Mouse (Mus musculus): ENCODE data around the gene Zbtb44.

The Zbtb44 gene

DNA sequence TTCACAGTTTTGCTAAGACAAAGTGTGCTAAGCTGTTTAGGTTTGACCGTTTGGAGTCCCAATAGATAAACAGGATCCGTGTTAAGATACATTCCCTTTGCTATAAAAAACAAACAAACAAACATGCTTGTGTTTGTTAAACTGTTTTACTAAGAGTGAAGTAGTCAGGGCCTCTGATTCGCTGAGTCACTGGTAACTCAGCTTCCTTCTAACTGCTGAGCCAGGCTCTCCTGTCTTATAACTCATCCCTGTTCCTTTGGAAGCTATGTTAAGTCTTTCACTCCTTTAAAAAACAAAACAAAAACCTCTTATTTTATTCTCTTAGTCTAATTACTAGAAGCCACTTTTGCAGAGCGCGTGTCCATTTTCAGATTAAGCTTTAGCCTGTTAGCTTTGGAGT lies 41.8 kb downstream of the Zbtb44 start:
- DNase-seq = no peak

- no peak for DNase-seq
These were observed 43.4 kb downstream of the Zbtb44 start for GRCm38 (mm10) chr9:31073797-31074196.

DNA sequence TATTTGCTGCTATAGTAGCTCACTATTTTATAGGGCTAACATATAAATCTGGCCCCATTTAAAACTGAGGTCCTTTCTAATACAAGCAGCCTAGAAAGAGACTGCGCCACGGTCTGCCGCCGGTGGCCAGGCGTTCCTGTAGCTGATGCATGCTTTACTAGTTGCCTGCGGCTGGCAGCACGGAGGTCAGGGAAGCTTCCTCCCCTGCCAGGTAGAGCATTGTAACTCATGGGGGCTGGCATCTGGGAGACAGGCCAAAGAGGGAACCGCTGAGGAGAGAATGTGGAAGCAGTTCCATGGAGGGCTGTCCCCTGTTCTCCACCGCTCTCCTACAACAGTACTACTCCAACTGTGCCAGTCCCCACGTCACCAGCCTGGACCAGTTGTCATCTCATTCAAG lies 44.4 kb downstream of the Zbtb44 start:
- no peak for DNase-seq

- no peak for DNase-seq
These were observed 50.3 kb downstream of the Zbtb44 start for GRCm38 (mm10) chr9:31080726-31081125.

DNA sequence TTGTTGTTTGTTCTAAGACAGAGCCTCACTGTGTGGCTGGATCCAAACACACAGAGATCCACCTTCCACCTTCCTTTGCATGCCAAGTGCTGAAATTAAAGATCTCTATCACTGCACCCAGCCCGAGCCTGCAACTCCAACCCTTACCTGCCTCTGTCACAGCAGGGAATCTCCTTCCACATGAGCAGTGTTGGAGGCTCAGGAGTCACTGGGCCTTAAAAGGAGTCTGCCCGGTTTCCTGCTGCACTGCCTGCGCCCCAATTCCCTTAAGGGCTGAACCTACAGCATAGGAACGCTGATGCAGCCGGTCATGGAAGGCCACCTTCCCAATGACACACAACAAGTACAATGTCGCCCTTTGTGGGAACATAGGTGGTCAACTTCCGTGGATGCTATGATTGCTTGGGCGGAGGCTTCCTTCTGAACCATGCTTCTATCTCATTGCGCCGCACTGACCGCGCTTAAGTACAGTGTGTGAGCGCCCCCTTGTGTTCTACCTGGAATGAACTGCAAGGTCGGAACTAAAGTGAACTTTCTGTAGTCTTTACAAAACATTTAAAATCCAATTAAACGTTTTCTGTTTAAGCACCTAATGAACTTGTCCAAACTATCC lies 51.7 kb downstream of the Zbtb44 start:
- DNase-seq = peak; percentile 78 to 83

DNA sequence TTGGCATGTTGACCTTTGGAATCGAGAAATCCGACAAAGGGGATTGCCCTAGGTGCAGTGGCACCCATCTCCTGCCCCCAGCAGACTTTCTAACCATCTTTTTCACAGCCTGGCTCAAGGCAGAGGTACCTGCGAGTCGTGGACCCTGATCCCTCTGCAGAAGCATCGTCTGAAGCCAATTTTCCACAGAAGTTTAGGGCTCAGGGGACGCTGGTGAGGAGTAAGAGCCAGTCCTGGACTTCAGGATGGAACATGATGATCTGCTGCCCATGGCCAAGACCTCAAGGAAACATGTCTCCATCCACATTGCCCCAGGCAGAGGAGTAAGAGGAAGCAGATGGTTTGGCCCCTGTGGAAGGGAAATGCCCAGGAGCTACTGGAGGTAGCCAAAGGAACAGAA lies 52.3 kb downstream of the Zbtb44 start:
- no peak for DNase-seq

- DNase-seq = no peak
These were observed 55.1 kb downstream of the Zbtb44 start for GRCm38 (mm10) chr9:31085556-31085955.

- peak; percentile 67 to 70 for DNase-seq
These were observed 55.8 kb downstream of the Zbtb44 start for GRCm38 (mm10) chr9:31086085-31086753.

GRCm38 (mm10) chr9:31086754-31087145 lies 56.3 kb downstream of the Zbtb44 start:
- no peak for DNase-seq

GRCm38 (mm10) chr9:31087466-31087865 lies 57.0 kb downstream of the Zbtb44 start:
- no peak for DNase-seq

DNA sequence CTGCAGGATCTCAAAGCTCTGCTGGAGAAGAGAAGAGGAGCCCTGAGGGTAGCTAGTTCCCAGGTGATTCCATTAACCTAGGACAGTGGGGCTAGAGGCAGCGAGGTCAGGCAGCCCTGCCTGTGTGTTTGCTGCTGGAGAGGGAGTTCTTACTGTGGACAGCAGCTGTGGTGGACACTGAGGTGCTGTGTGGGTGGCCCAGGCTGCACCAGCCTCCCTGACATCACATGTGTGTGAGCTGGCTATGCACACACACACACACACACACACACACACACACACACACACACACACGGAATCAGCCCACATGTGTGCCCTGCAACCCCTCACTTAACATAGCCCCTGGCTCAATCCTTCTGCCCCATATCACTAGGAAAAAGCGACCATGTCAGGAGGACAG lies 57.7 kb downstream of the Zbtb44 start:
- no peak for DNase-seq

DNA sequence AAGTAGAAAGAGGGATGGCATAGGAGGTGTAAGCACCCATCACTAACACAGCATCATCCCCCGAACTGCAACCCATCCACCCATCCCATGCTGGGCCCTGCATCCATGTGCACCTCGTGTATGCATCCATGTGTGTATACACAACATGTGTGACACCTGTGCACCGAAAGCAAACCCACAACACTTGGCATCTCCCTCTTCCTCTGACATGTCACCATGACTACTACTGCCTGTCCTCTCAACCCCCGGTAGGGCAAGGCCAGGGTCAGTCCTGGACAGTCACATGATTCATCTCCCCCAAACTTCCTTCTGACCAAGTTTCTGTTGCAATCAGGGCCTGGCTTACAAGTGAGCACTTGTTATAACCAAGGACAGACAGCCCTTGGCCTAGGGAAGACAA lies 58.4 kb downstream of the Zbtb44 start:
- DNase-seq = no peak

DNA sequence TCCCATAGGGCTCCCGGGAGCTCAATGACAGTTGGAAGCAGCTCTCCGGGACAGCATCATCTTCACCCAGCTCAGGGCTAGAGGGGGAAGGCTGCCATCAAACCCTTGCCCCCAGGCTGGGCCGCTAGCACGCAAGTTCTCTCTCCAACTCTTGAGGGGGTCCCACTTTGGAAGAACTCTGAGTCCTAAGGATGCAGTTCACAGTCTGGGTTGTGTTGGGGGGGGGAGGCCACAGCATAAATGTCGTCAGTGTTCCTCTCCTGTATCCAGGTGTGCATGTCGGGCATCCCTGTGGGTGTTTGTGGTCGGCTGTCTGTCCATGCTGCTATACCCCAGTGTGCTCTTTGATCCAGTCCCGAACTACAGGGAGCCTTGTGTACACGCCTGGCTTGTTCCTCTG lies 59.1 kb downstream of the Zbtb44 start:
- no peak for DNase-seq

GRCm38 (mm10) chr9:31090081-31091023 lies 59.9 kb downstream of the Zbtb44 start:
- peak; percentile 50 to 54 for DNase-seq

DNA sequence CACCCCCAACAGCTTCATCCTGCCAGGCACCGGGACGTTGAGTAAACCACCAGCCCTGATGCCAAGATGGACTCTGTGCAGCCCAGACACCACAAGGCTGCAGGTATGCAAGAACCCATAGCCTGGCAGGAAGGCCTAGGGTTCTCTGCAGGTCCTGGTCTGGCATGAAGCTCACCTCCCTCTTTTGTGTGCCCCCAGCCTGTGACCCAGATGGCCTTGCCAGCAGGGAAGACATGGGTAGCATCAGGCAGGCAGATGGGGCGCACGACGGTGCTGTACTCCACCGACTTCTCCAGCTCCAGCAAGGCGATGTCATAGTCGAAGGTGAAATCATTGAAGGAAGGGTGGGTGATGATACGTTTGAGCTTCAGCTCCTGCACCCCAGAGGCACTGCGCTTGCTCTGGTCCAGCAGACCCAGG lies 60.7 kb downstream of the Zbtb44 start:
- peak; percentile 42 to 43 for DNase-seq

- DNase-seq = no peak
These were observed 61.8 kb downstream of the Zbtb44 start for GRCm38 (mm10) chr9:31092111-31092832.

DNA sequence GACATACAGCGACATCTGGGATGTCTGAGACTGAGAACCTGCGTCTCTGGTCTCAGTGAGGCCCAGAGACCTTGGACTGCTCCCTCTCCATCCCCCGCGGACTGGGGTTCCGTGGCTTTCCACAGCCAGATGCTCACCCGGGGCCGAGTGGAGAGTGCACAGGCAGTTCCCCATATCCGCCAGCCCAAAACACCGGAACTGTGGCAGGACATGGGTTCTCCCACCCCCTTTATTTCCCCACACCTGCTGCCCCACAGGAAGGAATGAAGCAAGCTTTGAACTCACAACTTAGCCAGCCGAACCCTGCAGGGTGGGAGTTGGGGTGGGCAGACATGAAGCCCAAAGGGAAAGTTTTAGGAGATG lies 62.4 kb downstream of the Zbtb44 start:
- DNase-seq = no peak

DNA sequence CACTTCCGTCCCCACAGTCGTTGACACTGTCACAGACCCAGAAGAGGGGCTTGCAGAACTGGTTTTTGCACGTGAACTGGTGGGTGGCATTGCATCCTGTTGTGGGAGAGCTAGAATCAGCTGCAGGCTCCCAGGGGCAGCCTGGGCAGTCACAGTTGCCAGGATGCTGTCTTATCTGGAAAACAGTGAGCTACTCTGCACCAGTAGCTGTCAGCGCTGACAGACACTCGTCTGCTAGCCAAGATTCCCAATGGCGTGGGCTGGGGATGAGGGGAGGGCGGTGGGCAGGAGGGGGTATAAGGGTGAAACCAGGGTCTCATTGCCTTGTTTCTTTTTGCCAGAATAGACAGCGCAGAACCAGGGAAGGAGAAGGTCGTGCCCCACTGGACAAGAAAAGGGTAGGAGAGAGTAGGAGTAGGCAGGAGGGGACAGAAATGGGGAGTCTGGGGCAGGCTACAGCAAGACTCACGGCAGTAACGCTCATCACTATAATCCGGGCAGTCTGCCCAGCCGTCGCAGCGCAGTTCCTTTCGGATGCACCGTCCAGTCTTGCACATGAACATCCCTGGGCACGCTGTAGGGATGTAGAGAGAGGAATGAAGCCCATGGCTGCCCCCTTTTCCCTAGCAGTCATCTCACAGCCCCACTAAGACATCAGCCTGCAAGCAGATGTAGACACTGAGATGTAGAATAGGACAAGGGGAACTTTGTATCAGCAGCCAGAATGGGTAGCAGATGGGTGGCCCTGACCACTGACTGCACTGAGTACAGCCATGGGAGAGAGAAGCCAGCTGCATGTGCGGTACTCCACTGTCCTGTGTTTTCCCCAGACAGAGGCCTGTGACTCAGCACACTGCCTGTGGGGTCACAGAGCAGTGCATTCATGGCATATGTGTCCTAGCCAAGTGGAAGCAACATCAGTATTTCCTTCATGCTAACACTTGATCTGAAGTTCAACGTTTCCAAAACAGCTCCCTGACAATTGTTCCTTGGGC lies 66.9 kb downstream of the Zbtb44 start:
- DNase-seq = no peak

DNA sequence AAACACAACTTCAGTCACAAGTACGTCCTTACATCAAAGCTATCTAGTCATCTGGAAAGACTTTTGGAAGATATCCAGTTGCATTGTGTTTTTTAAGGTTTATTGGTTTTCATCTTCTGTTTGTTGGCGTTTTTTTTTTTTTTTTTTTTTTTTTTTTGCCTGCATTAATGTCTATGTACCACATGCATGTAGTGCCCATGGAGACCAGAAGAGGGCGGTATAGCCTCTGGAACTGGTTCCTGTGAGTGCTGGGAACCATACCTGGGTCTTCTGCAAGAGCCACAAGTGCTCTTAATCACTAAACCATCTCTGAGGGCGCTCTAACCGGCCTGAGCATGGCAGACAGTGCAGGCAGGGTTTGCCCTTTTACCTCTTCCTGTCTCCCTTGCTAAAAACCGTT lies 67.7 kb downstream of the Zbtb44 start:
- DNase-seq = no peak

GRCm38 (mm10) chr9:31108464-31108863 lies 78.0 kb downstream of the Zbtb44 start:
- DNase-seq = no peak

GRCm38 (mm10) chr9:31115586-31115985 lies 85.1 kb downstream of the Zbtb44 start:
- no peak for DNase-seq

DNA sequence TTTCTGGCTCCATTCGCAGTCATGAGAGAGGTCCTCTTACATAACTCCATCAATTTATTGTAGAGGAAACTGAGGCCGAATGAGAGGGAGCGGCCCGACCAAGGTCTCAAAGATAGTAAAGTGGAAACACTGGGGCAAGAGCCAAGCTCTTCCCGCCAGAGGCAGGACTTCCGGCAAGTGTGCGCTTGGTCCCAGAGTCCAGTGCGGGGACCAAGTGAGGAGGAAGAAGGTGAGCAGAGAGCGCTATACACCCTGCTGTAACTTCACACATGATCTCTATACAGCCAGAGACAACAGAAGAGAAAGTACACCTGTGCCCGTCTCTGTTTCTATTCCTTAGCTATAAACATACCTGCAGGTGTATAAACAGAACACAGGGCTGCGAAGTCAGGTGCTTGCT lies 86.6 kb downstream of the Zbtb44 start:
- no peak for DNase-seq

Measured in cerebellum, adult 18-20 months (tissue).